Mouse (Mus musculus) limb, embryonic 14.5 days (tissue): ENCODE measurements at regions not wholly inside any gene's neighbourhood (a gene's known extent, or its start where the extent isn't known, plus 50 kb on each side); places are given as distances from the start of the nearest gene placed in this dataset.
A peak's percentile ranks its signal among the peaks of the same experiment; 100 is the strongest.

ENCODE experiments used
- ATAC-seq: fragments of 200-750 bp; cut with Nextera tagmentation; 2 replicates; pipeline ENCODE4 v1.8.0; 2017; ENCODE audit warnings: low read depth, moderate number of reproducible peaks, moderate TSS enrichment; ENCODE audit not compliant: low FRiP score
- DNase-seq: peaks from one replicate; pipeline ENCODE4 v3.0.0-alpha.2; 2015; ENCODE audit warnings: low spot score
- H3K27ac ChIP-seq: fragments of 300-500 bp; sonication (generic); replicated peaks from 2 replicates; pipeline ENCODE4 v1.5.1; 2014; ENCODE audit warnings: low read depth, mild to moderate bottlenecking, low read length, moderate library complexity, mixed read lengths
- H3K27me3 ChIP-seq: fragments of 300-500 bp; sonication (generic); 2 replicates; pipeline ENCODE4 v1.6.1; 2014; ENCODE audit warnings: low read length, mixed read lengths; ENCODE audit not compliant: control insufficient read depth, insufficient read depth
- H3K36me3 ChIP-seq: fragments of 300-500 bp; sonication (generic); 2 replicates; pipeline ENCODE4 v1.6.1; 2014; ENCODE audit warnings: mild to moderate bottlenecking, low read length, moderate library complexity, mixed read lengths; ENCODE audit not compliant: control insufficient read depth, insufficient read depth
- H3K4me1 ChIP-seq: fragments of 300-500 bp; sonication (generic); 2 replicates; pipeline ENCODE4 v1.6.1; 2014; ENCODE audit warnings: antibody characterized with exemption, low read length, mixed read lengths; ENCODE audit not compliant: control insufficient read depth, insufficient read depth
- H3K4me2 ChIP-seq: fragments of 300-500 bp; sonication (generic); replicated peaks from 2 replicates; pipeline ENCODE4 v1.6.1; 2014; ENCODE audit warnings: low read depth, mild to moderate bottlenecking, low read length, moderate library complexity; ENCODE audit not compliant: severe bottlenecking
- H3K4me3 ChIP-seq: fragments of 300-500 bp; sonication (generic); replicated peaks from 2 replicates; pipeline ENCODE4 v1.5.1; 2014; ENCODE audit warnings: low read length
- H3K9ac ChIP-seq: fragments of 300-500 bp; sonication (generic); 2 replicates; pipeline ENCODE4 v1.6.1; 2014; ENCODE audit warnings: mild to moderate bottlenecking, low read depth, low read length, moderate library complexity; ENCODE audit not compliant: severe bottlenecking
- H3K9me3 ChIP-seq: fragments of 300-500 bp; sonication (generic); 2 replicates; pipeline ENCODE4 v1.6.1; 2016; ENCODE audit warnings: low read length; ENCODE audit not compliant: control insufficient read depth
- POLR2A ChIP-seq: fragments of 200-500 bp; IDR thresholded peaks from 2 replicates; pipeline ENCODE4 v1.8.0; 2012; ENCODE audit warnings: inconsistent platforms, mild to moderate bottlenecking, moderate library complexity, borderline replicate concordance; ENCODE audit not compliant: insufficient read depth, insufficient read length; ENCODE audit errors: extremely low read depth
- WGBS: fragments of 180-500 bp; shearing (Covaris S2); extraction: QIAGEN DNeasy Blood & Tissue Kit; methylation state at CpG from one replicate; pipeline ENCODE4 v1.1.7; 2014; 5-methylcytosine and 5-hydroxymethylcytosine counted together

DNA sequence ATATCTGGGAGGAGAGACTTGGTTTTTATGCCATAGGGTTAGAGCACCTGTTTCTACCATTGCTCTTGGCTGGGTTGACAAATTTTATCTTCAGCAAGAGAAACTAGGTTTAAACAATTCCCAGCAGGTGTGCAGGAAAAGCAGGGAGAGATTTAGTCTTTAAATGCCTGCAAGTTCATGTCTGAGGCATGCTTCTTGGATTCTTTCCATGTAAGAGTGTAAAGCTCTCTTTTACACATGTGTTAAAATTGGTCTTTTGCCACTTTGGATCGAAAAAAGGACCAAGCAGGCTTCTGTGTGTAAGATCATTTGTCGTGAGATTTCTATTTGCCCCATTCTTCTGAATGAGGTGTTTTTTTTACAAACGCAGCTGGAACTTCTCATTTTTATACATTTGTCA is 231.3 kb downstream of the Atp6ap1l start:
- DNase-seq: peak; percentile 54
- no peak overlapping the region for H3K4me3 ChIP-seq
- WGBS: 37% methylated on average over 3 of the region's 3 CpGs
- H3K9ac ChIP-seq: no peak overlapping the region
- no peak overlapping the region for H3K4me2 ChIP-seq
- no peaks in the 10 kb centered on the region for H3K27me3 ChIP-seq
- no peak for TF ChIP-seq POLR2A
- no peaks in the 10 kb centered on the region for H3K36me3 ChIP-seq
- H3K9me3 ChIP-seq: no peaks in the 10 kb centered on the region
- peaks cover 6% of the 10 kb centered on the region for H3K4me1 ChIP-seq
- H3K27ac ChIP-seq: no peak overlapping the region
- ATAC-seq: peak; percentile 50; the same call in 1 of the 2 replicates

DNA sequence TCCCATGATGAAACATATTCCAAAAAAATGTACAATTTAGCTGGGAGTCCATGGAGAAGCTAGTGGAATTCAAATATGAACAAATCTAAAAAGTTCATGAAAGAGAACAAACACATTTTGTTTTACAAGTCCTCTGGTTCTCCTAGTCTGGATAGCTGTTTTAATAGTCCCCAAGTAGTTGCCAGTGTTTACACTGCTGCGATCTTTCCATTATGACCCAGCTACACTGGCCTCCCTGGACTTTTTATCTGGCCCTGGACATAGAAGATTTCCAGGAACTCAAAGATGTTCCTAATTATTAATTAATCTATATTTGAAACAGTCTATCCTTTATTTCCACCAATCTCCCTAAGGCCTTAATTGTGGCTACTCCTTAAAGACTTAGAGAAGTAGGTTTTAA is 232.1 kb downstream of the Atp6ap1l start:
- DNase-seq (peak; percentile 26), ATAC-seq (peak; percentile 63)
- Histone ChIP-seq H3K36me3 (no peaks in the 10 kb centered on the region), H3K4me2 (no peak overlapping the region), H3K4me3 (no peak overlapping the region), H3K9me3 (no peaks in the 10 kb centered on the region), H3K9ac (no peak overlapping the region), H3K4me1 (peaks cover 4% of the 10 kb centered on the region; the same call in 1 of the 2 replicates), H3K27me3 (no peaks in the 10 kb centered on the region), H3K27ac (no peak overlapping the region)
- WGBS: 55% methylated on average over 1 of the region's 1 CpGs
- TF ChIP-seq POLR2A: no peak

DNA sequence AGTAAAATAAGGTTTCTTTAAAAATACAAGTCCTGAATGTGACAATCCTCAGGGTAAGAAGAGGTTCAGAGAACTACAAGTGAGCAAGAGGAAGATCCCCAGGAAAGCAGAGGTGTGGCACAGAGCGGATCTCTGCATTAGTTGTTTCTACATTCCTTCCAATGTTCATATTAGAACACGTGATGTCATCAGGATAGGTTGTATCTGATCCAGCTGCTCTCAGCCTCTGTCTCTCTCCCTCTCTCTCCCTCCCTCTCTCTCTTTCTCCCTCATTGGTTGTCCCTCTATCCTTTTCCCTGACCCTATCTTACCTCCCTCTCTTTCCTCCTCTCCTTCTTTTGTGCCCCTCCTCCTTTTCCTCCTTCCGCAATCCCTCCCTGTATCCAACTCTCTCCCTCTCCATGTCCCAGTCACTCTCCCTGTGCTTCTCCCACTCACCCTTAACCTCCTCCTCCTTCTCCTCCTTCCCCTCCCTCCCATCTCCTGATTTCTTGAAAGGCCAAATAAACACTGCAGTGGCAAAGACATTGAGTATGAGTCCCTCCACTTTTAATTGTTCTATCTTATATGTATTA is 243.5 kb downstream of the Atp6ap1l start:
- no peaks in the 10 kb centered on the region for H3K36me3 ChIP-seq
- H3K9ac ChIP-seq: no peak overlapping the region
- no peak for TF ChIP-seq POLR2A
- WGBS: 92% methylated on average over 3 of the region's 3 CpGs
- H3K9me3 ChIP-seq: no peaks in the 10 kb centered on the region
- H3K27ac ChIP-seq: no peak overlapping the region
- ATAC-seq: no peak
- no peaks in the 10 kb centered on the region for H3K4me1 ChIP-seq
- DNase-seq: no peak
- no peaks in the 10 kb centered on the region for H3K27me3 ChIP-seq
- H3K4me2 ChIP-seq: no peak overlapping the region
- H3K4me3 ChIP-seq: no peak overlapping the region

DNA sequence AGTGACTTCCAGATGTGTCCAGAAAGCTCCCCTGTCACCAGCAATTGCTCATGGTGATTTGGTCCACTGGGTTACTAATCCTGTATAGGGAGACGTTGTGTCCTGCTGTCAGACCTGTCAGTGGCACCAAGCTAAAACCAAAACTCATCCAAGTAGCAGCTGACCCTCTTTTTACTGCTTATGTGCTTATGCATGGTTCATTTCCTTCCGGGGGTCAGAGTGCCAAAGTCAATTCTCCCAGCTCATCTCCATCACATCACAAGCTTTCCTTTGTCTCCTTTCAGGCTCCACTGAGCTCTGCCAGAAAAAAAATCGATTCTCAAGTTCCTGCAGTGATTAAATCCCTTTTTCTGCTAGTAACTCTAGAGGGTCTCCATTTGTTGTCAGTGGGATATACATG is 244.2 kb downstream of the Atp6ap1l start:
- no peak for TF ChIP-seq POLR2A
- no peaks in the 10 kb centered on the region for H3K9me3 ChIP-seq
- ATAC-seq: no peak; the same call in 1 of the 2 replicates
- H3K36me3 ChIP-seq: no peaks in the 10 kb centered on the region
- H3K27ac ChIP-seq: no peak overlapping the region
- no peaks in the 10 kb centered on the region for H3K4me1 ChIP-seq
- H3K9ac ChIP-seq: no peak overlapping the region
- DNase-seq: no peak
- no peak overlapping the region for H3K4me3 ChIP-seq
- 40% methylated on average over 3 of the region's 3 CpGs for WGBS
- no peaks in the 10 kb centered on the region for H3K27me3 ChIP-seq
- H3K4me2 ChIP-seq: no peak overlapping the region

DNA sequence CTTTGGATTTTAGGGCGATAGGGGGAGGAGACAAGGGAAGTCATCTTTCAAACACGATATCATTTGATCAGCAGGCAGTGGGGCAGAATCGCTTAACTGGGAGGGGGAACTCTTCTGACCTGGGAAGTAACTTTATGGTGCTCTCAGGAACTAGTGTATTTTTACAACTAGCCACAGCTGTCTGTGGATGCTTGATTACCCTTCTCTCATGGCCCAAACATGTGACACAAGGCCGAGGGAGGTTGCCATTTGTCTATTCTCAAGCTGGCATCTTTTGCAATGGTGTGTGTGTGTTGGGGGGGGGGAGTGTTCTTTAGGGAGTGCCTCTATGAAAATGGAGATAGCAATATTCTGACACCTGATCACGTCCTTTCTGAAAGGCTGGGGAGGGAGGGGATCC is 246.1 kb downstream of the Atp6ap1l start:
- ATAC-seq (no peak), DNase-seq (no peak)
- no peaks in the 10 kb centered on the region for H3K4me1 ChIP-seq
- no peaks in the 10 kb centered on the region for H3K27me3 ChIP-seq
- H3K4me3 ChIP-seq: no peak overlapping the region
- H3K36me3 ChIP-seq: no peaks in the 10 kb centered on the region
- no peak overlapping the region for H3K9ac ChIP-seq
- H3K27ac ChIP-seq: no peak overlapping the region
- no peak for TF ChIP-seq POLR2A
- 73% methylated on average over 5 of the region's 5 CpGs for WGBS
- H3K4me2 ChIP-seq: no peak overlapping the region
- H3K9me3 ChIP-seq: no peaks in the 10 kb centered on the region

DNA sequence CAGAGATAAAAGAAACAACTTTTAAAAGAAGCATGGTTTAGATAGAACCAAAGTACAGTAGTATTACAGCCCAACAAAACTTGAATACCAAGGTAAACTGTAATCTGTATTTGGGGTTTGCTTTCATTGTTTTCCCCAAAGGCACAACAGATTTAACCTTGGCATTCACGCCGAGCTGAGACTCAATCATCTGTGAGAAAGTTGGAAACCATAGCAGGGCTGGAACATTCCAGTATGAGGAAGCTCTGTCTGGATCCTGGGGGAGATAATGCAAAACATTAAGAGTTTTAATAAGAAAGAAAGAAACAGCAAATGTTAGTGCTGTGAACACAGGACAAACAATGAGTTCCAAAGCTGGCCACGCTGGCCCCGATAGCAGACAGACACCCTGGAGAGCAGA is 258.8 kb downstream of the Atp6ap1l start:
- H3K4me1 ChIP-seq: peaks cover 10% of the 10 kb centered on the region
- no peak overlapping the region for H3K4me2 ChIP-seq
- no peak overlapping the region for H3K4me3 ChIP-seq
- H3K27ac ChIP-seq: no peak overlapping the region
- H3K27me3 ChIP-seq: no peaks in the 10 kb centered on the region
- H3K9ac ChIP-seq: no peak overlapping the region
- WGBS: 50% methylated on average over 4 of the region's 4 CpGs
- no peak for TF ChIP-seq POLR2A
- DNase-seq (no peak), ATAC-seq (no peak)
- H3K36me3 ChIP-seq: no peaks in the 10 kb centered on the region
- H3K9me3 ChIP-seq: no peaks in the 10 kb centered on the region
